ENCODE assay signal across 17 mouse cellular contexts in the genomic region with DNA sequence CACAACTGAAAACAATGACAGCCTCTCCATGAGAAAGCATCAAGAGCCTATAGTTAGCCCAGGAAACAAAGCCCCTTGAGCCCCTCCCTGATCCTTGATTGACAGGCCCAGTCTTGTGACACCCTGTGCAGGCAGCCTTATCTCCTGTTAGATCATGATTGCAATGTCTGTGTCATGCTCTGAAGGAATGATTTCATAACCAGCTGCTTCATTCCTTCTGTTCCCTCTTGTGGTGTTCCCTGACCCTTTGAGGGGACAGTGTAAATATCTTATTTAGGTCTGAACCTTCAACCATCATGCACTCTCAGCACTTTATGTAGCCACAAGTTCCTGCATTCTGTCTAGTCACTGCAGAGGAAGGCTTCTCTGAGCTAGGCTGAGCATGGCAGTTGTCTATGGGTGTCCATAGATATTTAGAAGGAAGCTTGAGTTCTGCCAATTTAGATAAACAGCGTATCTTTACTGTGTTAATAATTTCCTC. TPM values are rescaled to one million over a fixed set of nuclear protein-coding genes. Genes with fewer than 3 reads are reported as not detected.
DNase-seq lines count a peak whose midpoint lies in the region; ATAC-seq and TF ChIP-seq lines count a peak whose summit lies in the region.
"Had no signal": no experiment of that assay in that cellular context is flagged by ENCODE, and none has a peak within 500 bp of the region (broad histone marks: within the 10 kb centered on the region; RNA-seq: fewer than 3 reads in every experiment).

No protein-coding gene starts in this region.

- no peak for TF ChIP-seq POLR2A in thymus, adult 2 months (IDR thresholded peaks at IDR 0.05; ENCODE audit: control insufficient read depth, extremely low read depth, insufficient read depth, low read length, poor library complexity)

- ATAC-seq in forebrain, embryonic 11.5 days (replicated peaks; ENCODE audit: low FRiP score), result 0 out of 2 replicates have a peak, but pooled peaks have one; percentile 33
- no peak for ATAC-seq in forebrain, embryonic 15.5 days (replicated peaks)
- peak; percentile 29; the same call in 1 of the 2 replicates for ATAC-seq in common myeloid progenitor, adult 5-6 weeks (replicated peaks; ENCODE audit: low read depth, poor library complexity, severe bottlenecking)

- no peaks in the 10 kb centered on the region for H3K79me2 ChIP-seq in macrophage (ENCODE audit: inconsistent target)

- H3K9me3 ChIP-seq in forebrain, embryonic 11.5 days (ENCODE audit: control insufficient read depth, low read length), result no peaks in the 10 kb centered on the region
- no peaks in the 10 kb centered on the region for H3K9me3 ChIP-seq in forebrain, embryonic 15.5 days
- no peaks in the 10 kb centered on the region for H3K9me3 ChIP-seq in ES-E14 (ENCODE audit: control insufficient read depth, insufficient read depth, low read depth, low read length)
- H3K9me3 ChIP-seq: hindbrain, embryonic 15.5 days; liver, embryonic 15.5 days had no signal

- WGBS in forebrain, embryonic 11.5 days, result 93% methylated on average over 1 of the region's 1 CpGs
- 96% methylated on average over 1 of the region's 1 CpGs for WGBS in forebrain, embryonic 15.5 days
- WGBS in macrophage (ENCODE audit: missing documents), result 83% methylated on average over 1 of the region's 1 CpGs
- WGBS in thymus, adult 2 months, result 85% methylated on average over 1 of the region's 1 CpGs

- H3K9ac ChIP-seq in forebrain, embryonic 11.5 days (ENCODE audit: low read length), result no peak overlapping the region
- H3K9ac ChIP-seq in forebrain, embryonic 15.5 days (replicated peaks), result no peak overlapping the region
- no peak overlapping the region for H3K9ac ChIP-seq in ES-E14 (ENCODE audit: insufficient read depth, low read depth, low read length, poor library complexity, severe bottlenecking)
- H3K9ac ChIP-seq: hindbrain, embryonic 15.5 days; liver, embryonic 15.5 days had no signal

- no peaks in the 10 kb centered on the region for H3K36me3 ChIP-seq in forebrain, embryonic 11.5 days (ENCODE audit: control insufficient read depth, insufficient read depth, low read length)
- no peaks in the 10 kb centered on the region for H3K36me3 ChIP-seq in forebrain, embryonic 15.5 days
- no peaks in the 10 kb centered on the region for H3K36me3 ChIP-seq in ES-E14 (ENCODE audit: control insufficient read depth, insufficient read depth, low read length, poor library complexity, severe bottlenecking)
- no peaks in the 10 kb centered on the region for H3K36me3 ChIP-seq in macrophage (ENCODE audit: inconsistent target)
- H3K36me3 ChIP-seq in thymus, adult 2 months (ENCODE audit: control insufficient read depth, insufficient read depth, low read length), result no peaks in the 10 kb centered on the region
- H3K36me3 ChIP-seq: hindbrain, embryonic 15.5 days; liver, embryonic 15.5 days had no signal

- no peaks in the 10 kb centered on the region for H3K4me1 ChIP-seq in forebrain, embryonic 11.5 days (replicated peaks; ENCODE audit: control insufficient read depth, insufficient read depth, low read length)
- no peaks in the 10 kb centered on the region for H3K4me1 ChIP-seq in forebrain, embryonic 15.5 days
- no peaks in the 10 kb centered on the region for H3K4me1 ChIP-seq in ES-E14 (ENCODE audit: control insufficient read depth in 2 of 2, insufficient read depth in 2 of 2, low read length in 2 of 2, poor library complexity in 1 of 2)
- H3K4me1 ChIP-seq in thymus, adult 2 months (replicated peaks; ENCODE audit: control insufficient read depth, insufficient read depth, low read length), result no peaks in the 10 kb centered on the region
- H3K4me1 ChIP-seq: hindbrain, embryonic 15.5 days; liver, embryonic 15.5 days had no signal

- no peak overlapping the region for H3K4me3 ChIP-seq in forebrain, embryonic 11.5 days (ENCODE audit: low read depth, low read length)
- H3K4me3 ChIP-seq in forebrain, embryonic 15.5 days, result no peak overlapping the region
- H3K4me3 ChIP-seq in ES-E14 (ENCODE audit: insufficient read depth in 1 of 2, low read depth in 1 of 2, low read length in 2 of 2, poor library complexity in 1 of 2, severe bottlenecking in 1 of 2) (no peak overlapping the region), macrophage (ENCODE audit: inconsistent target) (no peak overlapping the region)
- no peak overlapping the region for H3K4me3 ChIP-seq in thymus, adult 2 months (ENCODE audit: control insufficient read depth, insufficient read depth, low read length)
- H3K4me3 ChIP-seq: hindbrain, embryonic 15.5 days; liver, embryonic 15.5 days had no signal

- H3K4me2 ChIP-seq in forebrain, embryonic 11.5 days (ENCODE audit: low read depth, low read length, severe bottlenecking), result no peak overlapping the region
- H3K4me2 ChIP-seq in forebrain, embryonic 15.5 days (replicated peaks), result no peak overlapping the region
- H3K4me2 ChIP-seq: hindbrain, embryonic 15.5 days; liver, embryonic 15.5 days had no signal

- in situ Hi-C loops in ES-E14 (cut with MboI; ENCODE audit: low sequenced_read_pairs in 2 of 2, unreplicated experiment in 2 of 2), result no loop called here

- no peak for DNase-seq in forebrain, embryonic 11.5 days (ENCODE audit: low spot score)
- DNase-seq in ES-E14 (ENCODE audit: low read depth, low spot score), result peak; percentile 24
- DNase-seq in thymus, adult 2 months, result no peak
- DNase-seq in gastrocnemius, postnatal 14 days, result no peak
- no peak for DNase-seq in right cerebral cortex, adult 2 months (ENCODE audit: low spot score in 2 of 2)
- DNase-seq: cerebellum, adult 18-20 months; gastrocnemius, postnatal 36 days; kidney, adult 9 months; right cerebral cortex, postnatal 25 days; thymus, postnatal 25 days had no signal

- no peak for TF ChIP-seq CTCF in thymus, adult 2 months (IDR thresholded peaks at IDR 0.05; ENCODE audit: borderline replicate concordance, control insufficient read depth, extremely low read depth, insufficient read depth, low read length, poor library complexity)

- no peak overlapping the region for H3K27ac ChIP-seq in forebrain, embryonic 11.5 days (ENCODE audit: low read depth, low read length)
- no peak overlapping the region for H3K27ac ChIP-seq in forebrain, embryonic 15.5 days (replicated peaks)
- H3K27ac ChIP-seq in ES-E14 (ENCODE audit: insufficient read depth, low read depth, low read length, poor library complexity, severe bottlenecking), result no peak overlapping the region
- H3K27ac ChIP-seq in macrophage, result 0 out of 2 replicates have a peak overlapping the region, but pooled peaks have one; percentile 5
- H3K27ac ChIP-seq in thymus, adult 2 months (ENCODE audit: control insufficient read depth, insufficient read depth, low read length), result no peak overlapping the region
- H3K27ac ChIP-seq: hindbrain, embryonic 15.5 days; liver, embryonic 15.5 days had no signal

- intact Hi-C loops in gastrocnemius, postnatal 14 days (cut with DNase I; ENCODE audit: low total_unique reads), result no loop called here

- H3K27me3 ChIP-seq in forebrain, embryonic 11.5 days (ENCODE audit: control insufficient read depth, insufficient read depth, low read length), result no peaks in the 10 kb centered on the region
- H3K27me3 ChIP-seq in forebrain, embryonic 15.5 days, result no peaks in the 10 kb centered on the region
- no peaks in the 10 kb centered on the region for H3K27me3 ChIP-seq in thymus, adult 2 months (ENCODE audit: control insufficient read depth, insufficient read depth, low read length)
- H3K27me3 ChIP-seq: hindbrain, embryonic 15.5 days; liver, embryonic 15.5 days had no signal

TF ChIP-seq in ES-E14, 5 proteins besides CTCF, POLR2A, EP300 and RAD21:
- TF ChIP-seq MAFK (IDR thresholded peaks at IDR 0.05; ENCODE audit: insufficient read depth, low read depth, low read length) (0 out of 2 replicates have a peak, but pooled peaks have one; percentile 6), HCFC1 (IDR thresholded peaks at IDR 0.05; ENCODE audit: borderline replicate concordance, insufficient read depth, low read length) (no peak)

RNA-seq across cellular contexts. Expression of gene Clca4b, which starts 0.7 kb away (rescaled TPM):
- polyA plus RNA-seq in forebrain, embryonic 11.5 days (2014; fragmentation: Nextera tagmentation; extraction: Ambion mirVana), result not detected in 2 replicates
- polyA plus RNA-seq in forebrain, embryonic 15.5 days (2015; fragmentation: Nextera tagmentation; extraction: Ambion mirVana), result not detected in 2 replicates
- total RNA-seq in ES-E14 (2012; rRNA removed), result 0.21 and 0.22 TPM in 2 replicates
- total RNA-seq in common myeloid progenitor, adult 5-6 weeks (2017), result not detected in 2 replicates
- not detected for total RNA-seq in macrophage (2018; cell fraction: chromatin; rRNA removed)
- total RNA-seq in macrophage (2018; cell fraction: cytosol; rRNA removed), result under 1 TPM in 2 of 26 experiments, not detected in 24; 0.05 to 0.06 TPM
- not detected for total RNA-seq in macrophage (2018; cell fraction: nucleus; rRNA removed)
- not detected in 3 replicates for polyA plus RNA-seq in macrophage (2018)
- 0.08 and 0.12 TPM in 2 replicates for polyA plus RNA-seq in thymus, adult 2 months (2012; rRNA removed)
- not detected for total RNA-seq in gastrocnemius, postnatal 14 days (2021)
- total RNA-seq: gastrocnemius, postnatal 36 days; left cerebral cortex, adult 8-10 months had no signal
- polyA plus RNA-seq: cortical plate, adult 2 months; hindbrain, embryonic 15.5 days; liver, embryonic 15.5 days had no signal

RNA-seq across cellular contexts. Expression of gene Clca4a, which starts 41.8 kb away (rescaled TPM):
- not detected in 2 replicates for polyA plus RNA-seq in forebrain, embryonic 11.5 days (2014; fragmentation: Nextera tagmentation; extraction: Ambion mirVana)
- polyA plus RNA-seq in forebrain, embryonic 15.5 days (2015; fragmentation: Nextera tagmentation; extraction: Ambion mirVana), result not detected in 2 replicates
- total RNA-seq in ES-E14 (2012; rRNA removed), result 0.16 and 0.22 TPM in 2 replicates
- not detected in 2 replicates for total RNA-seq in common myeloid progenitor, adult 5-6 weeks (2017)
- total RNA-seq in macrophage (2018; cell fraction: chromatin; rRNA removed), result not detected
- not detected for total RNA-seq in macrophage (2018; cell fraction: cytosol; rRNA removed)
- total RNA-seq in macrophage (2018; cell fraction: nucleus; rRNA removed), result not detected
- polyA plus RNA-seq in macrophage (2018), result not detected in 3 replicates
- polyA plus RNA-seq in thymus, adult 2 months (2012; rRNA removed), result 0.03 and 0.05 TPM in 2 replicates
- not detected for total RNA-seq in gastrocnemius, postnatal 14 days (2021)
- total RNA-seq: gastrocnemius, postnatal 36 days; left cerebral cortex, adult 8-10 months had no signal
- polyA plus RNA-seq: cortical plate, adult 2 months; liver, embryonic 15.5 days had no signal
